Mouse (Mus musculus) megakaryocyte, adult 5-6 weeks (primary cell): ENCODE data around the gene Hmg20b. TPM values are rescaled to one million over a fixed set of nuclear protein-coding genes. Genes with fewer than 3 reads are reported as not detected.

ENCODE experiments used
- ATAC-seq: 2 replicates; pipeline ENCODE4 v1.8.0; 2016; ENCODE audit warnings: mild to moderate bottlenecking, inconsistent platforms; ENCODE audit not compliant: poor library complexity, severe bottlenecking
- total RNA-seq, 2 experiments: library from RNA; stranded (forward) in 1 of 2; stranded (reverse) in 1 of 2; fragments of 153-499, 151-499 nt in 1 of 2; fragments of 221-1000, 200-1000 nt in 1 of 2; gene quantifications; 2 replicates each; pipeline versions ENCODE4 v1.2.3 to v1.2.4; 2015 to 2017

Hmg20b gene
- total RNA-seq, 2 experiments from 2014 or later = 24.5 to 33.0 TPM

GRCm38 (mm10) chr10:81313581-81313980, 36.7 kb downstream of the Hmg20b start:
- ATAC-seq = no peak

- ATAC-seq = no peak
Observed at GRCm38 (mm10) chr10:81309571-81309970, 40.7 kb downstream of the Hmg20b start.

- no peak for ATAC-seq
Observed at GRCm38 (mm10) chr10:81306837-81307682, 43.2 kb downstream of the Hmg20b start.

- no peak for ATAC-seq
Observed at GRCm38 (mm10) chr10:81306173-81306668, 44.1 kb downstream of the Hmg20b start.

- ATAC-seq = no peak
Observed at GRCm38 (mm10) chr10:81305663-81306062, 44.6 kb downstream of the Hmg20b start.

- peak; percentile 71 for ATAC-seq
Observed at GRCm38 (mm10) chr10:81304597-81305238, 45.6 kb downstream of the Hmg20b start.

- peak; percentile 54 for ATAC-seq
Observed at GRCm38 (mm10) chr10:81303761-81304160, 46.5 kb downstream of the Hmg20b start.

- peak; percentile 50 for ATAC-seq
Observed at GRCm38 (mm10) chr10:81303258-81303657, 47.0 kb downstream of the Hmg20b start.

GRCm38 (mm10) chr10:81302781-81303218, 47.5 kb downstream of the Hmg20b start:
- no peak for ATAC-seq

- no peak for ATAC-seq
Observed at GRCm38 (mm10) chr10:81302288-81302687, 48.0 kb downstream of the Hmg20b start.

GRCm38 (mm10) chr10:81301321-81301720, 49.0 kb downstream of the Hmg20b start:
- ATAC-seq = no peak

GRCm38 (mm10) chr10:81300352-81300907, 49.9 kb downstream of the Hmg20b start:
- ATAC-seq = no peak

- ATAC-seq = no peak
Observed at GRCm38 (mm10) chr10:81299585-81300351, 50.5 kb downstream of the Hmg20b start.

GRCm38 (mm10) chr10:81298369-81299100, 51.7 kb downstream of the Hmg20b start:
- peak; percentile 70 for ATAC-seq

GRCm38 (mm10) chr10:81297845-81298244, 52.4 kb downstream of the Hmg20b start:
- peak; percentile 63 for ATAC-seq

GRCm38 (mm10) chr10:81297246-81297645, 53.0 kb downstream of the Hmg20b start:
- ATAC-seq = no peak
